Mouse (Mus musculus) CH12.LX (cell line): Measurements from ENCODE around the gene Rasgrp2.

ENCODE experiments used
- HCFC1 ChIP-seq: IDR thresholded peaks from 2 replicates; pipeline ENCODE4 v1.6.1; 2012; ENCODE audit warnings: low read depth, mild to moderate bottlenecking, inconsistent platforms, low read length, improper control_type of control experiment
- MAFK ChIP-seq: IDR thresholded peaks from 2 replicates; pipeline ENCODE4 v1.6.1; 2011; ENCODE audit warnings: low read length, improper control_type of control experiment; ENCODE audit not compliant: insufficient replicate concordance
- TCF12 ChIP-seq: IDR thresholded peaks from 2 replicates; pipeline ENCODE4 v1.6.1; 2014; ENCODE audit warnings: low read depth, mild to moderate bottlenecking, inconsistent platforms, low read length, improper control_type of control experiment

GRCm38 (mm10) chr19:6443016-6443415, 43.9 kb downstream of the Rasgrp2 start:
- no peak for TF ChIP-seq MAFK
- TF ChIP-seq HCFC1, result no peak
- no peak for TF ChIP-seq TCF12
